Mouse (Mus musculus): ENCODE measurements at regions not wholly inside any gene's neighbourhood (a gene's known extent, or its start where the extent isn't known, plus 50 kb on each side); places are given as distances from the start of the nearest gene placed in this dataset.

- Histone ChIP-seq H3K4me1 (no peaks in the 10 kb centered on the region), H3K27me3 (no peaks in the 10 kb centered on the region), H3K36me3 (no peaks in the 10 kb centered on the region), H3K9ac (replicated peaks) (no peak overlapping the region), H3K27ac (replicated peaks) (no peak overlapping the region), H3K4me3 (no peak overlapping the region), H3K9me3 (no peaks in the 10 kb centered on the region), H3K4me2 (replicated peaks) (no peak overlapping the region)
- no peak for ATAC-seq (replicated peaks)
- WGBS = 84% methylated on average over 3 of the region's 3 CpGs
Measured at GRCm38 (mm10) chr6:117627461-117627860, 213.5 kb upstream of the Zfp637 start.

DNA sequence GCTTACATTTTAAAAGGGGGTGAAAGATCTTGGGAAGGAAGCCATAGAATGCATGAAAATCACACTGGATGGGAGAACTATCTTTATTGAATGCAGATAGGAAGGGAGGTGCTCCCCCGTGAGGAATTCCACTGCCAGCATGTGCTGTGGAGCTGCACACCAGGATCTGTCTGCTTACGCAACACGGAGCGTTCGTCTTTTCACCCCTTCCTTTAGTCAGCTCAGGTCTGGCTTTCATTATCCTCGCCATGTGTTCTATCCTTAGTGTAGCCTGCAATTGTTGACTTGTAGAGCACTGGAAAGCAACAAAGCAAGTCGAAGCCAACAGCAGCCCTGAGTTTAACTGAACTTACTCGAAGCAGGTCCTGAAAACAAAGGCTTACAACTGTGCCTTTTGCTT lies 194.4 kb upstream of the Zfp637 start:
- no peaks in the 10 kb centered on the region for H3K9me3 ChIP-seq
- no peak overlapping the region for H3K4me3 ChIP-seq
- no peak overlapping the region for H3K9ac ChIP-seq (replicated peaks)
- no peaks in the 10 kb centered on the region for H3K36me3 ChIP-seq
- H3K4me1 ChIP-seq = no peaks in the 10 kb centered on the region
- no peak overlapping the region for H3K4me2 ChIP-seq (replicated peaks)
- no peak for ATAC-seq (replicated peaks)
- no peaks in the 10 kb centered on the region for H3K27me3 ChIP-seq
- H3K27ac ChIP-seq (replicated peaks) = no peak overlapping the region
- WGBS = 90% methylated on average over 8 of the region's 8 CpGs

GRCm38 (mm10) chr6:117650541-117650940 lies 190.4 kb upstream of the Zfp637 start:
- Histone ChIP-seq H3K9me3 (no peaks in the 10 kb centered on the region), H3K4me1 (no peaks in the 10 kb centered on the region), H3K36me3 (no peaks in the 10 kb centered on the region), H3K27me3 (no peaks in the 10 kb centered on the region), H3K4me3 (no peak overlapping the region), H3K4me2 (replicated peaks) (no peak overlapping the region), H3K9ac (replicated peaks) (no peak overlapping the region), H3K27ac (replicated peaks) (no peak overlapping the region)
- ATAC-seq (replicated peaks) = no peak
- 91% methylated on average over 5 of the region's 5 CpGs for WGBS

GRCm38 (mm10) chr6:117651551-117651950 lies 189.4 kb upstream of the Zfp637 start:
- no peak overlapping the region for H3K9ac ChIP-seq (replicated peaks)
- no peaks in the 10 kb centered on the region for H3K4me1 ChIP-seq
- WGBS = 91% methylated on average over 4 of the region's 4 CpGs
- H3K4me2 ChIP-seq (replicated peaks) = no peak overlapping the region
- ATAC-seq (replicated peaks) = no peak
- no peaks in the 10 kb centered on the region for H3K27me3 ChIP-seq
- H3K36me3 ChIP-seq = no peaks in the 10 kb centered on the region
- H3K4me3 ChIP-seq = no peak overlapping the region
- no peak overlapping the region for H3K27ac ChIP-seq (replicated peaks)
- H3K9me3 ChIP-seq = no peaks in the 10 kb centered on the region

- no peak overlapping the region for H3K4me2 ChIP-seq (replicated peaks)
- no peak overlapping the region for H3K9ac ChIP-seq (replicated peaks)
- H3K27me3 ChIP-seq = no peaks in the 10 kb centered on the region
- H3K4me1 ChIP-seq = no peaks in the 10 kb centered on the region
- no peak overlapping the region for H3K27ac ChIP-seq (replicated peaks)
- no peak for ATAC-seq (replicated peaks)
- no peaks in the 10 kb centered on the region for H3K9me3 ChIP-seq
- WGBS = 64% methylated on average over 3 of the region's 3 CpGs
- H3K36me3 ChIP-seq = no peaks in the 10 kb centered on the region
- H3K4me3 ChIP-seq = no peak overlapping the region
Measured at GRCm38 (mm10) chr6:117652012-117652411, 189.0 kb upstream of the Zfp637 start.

DNA sequence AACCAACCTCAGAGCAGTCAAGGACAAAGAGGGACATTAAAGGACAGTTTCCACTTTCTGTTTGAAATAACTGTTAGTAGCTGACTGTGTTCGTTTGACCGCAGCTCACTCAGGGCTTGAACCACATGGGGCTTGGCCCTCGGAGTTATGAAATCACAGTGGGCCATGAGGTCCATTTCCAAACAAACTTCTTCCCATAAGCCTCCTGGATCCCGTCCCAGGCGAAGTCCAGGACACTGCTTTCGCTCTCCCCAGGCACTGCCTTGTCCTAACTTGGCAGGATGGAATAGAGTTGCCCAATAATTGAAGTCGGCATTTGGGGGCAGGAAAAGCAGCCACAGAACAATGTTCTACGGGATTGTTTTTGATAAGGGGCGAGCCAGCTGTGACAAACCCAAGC lies 188.1 kb upstream of the Zfp637 start:
- WGBS = 77% methylated on average over 9 of the region's 9 CpGs
- no peak overlapping the region for H3K4me3 ChIP-seq
- no peaks in the 10 kb centered on the region for H3K9me3 ChIP-seq
- H3K36me3 ChIP-seq = no peaks in the 10 kb centered on the region
- no peaks in the 10 kb centered on the region for H3K4me1 ChIP-seq
- no peak overlapping the region for H3K9ac ChIP-seq (replicated peaks)
- ATAC-seq (replicated peaks) = no peak
- H3K27ac ChIP-seq (replicated peaks) = no peak overlapping the region
- no peaks in the 10 kb centered on the region for H3K27me3 ChIP-seq
- no peak overlapping the region for H3K4me2 ChIP-seq (replicated peaks)

DNA sequence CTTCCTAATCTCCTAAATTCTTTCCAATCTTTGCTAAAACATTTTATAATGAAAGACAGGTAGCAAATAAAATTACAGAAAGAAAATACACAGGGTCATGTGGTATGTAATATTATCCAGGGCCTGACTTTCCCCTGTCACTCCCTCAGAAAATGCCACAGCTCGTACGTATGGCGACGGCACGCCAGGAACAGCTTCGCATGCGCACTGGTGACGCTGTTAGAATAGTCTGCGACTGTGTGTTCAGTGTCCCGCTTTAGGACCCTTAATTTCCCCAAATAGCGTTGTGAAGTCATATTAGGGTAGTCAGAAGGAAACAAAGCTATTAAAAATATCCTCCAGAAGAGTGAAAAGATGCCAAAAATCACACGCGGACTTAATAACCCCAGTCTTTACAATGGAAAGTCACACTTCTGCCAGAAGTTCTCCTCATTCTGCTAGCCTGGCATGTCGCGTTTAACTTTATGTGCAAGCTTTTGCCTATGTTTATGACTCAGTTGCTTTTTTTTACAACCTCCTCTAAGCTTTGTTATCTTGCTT lies 187.0 kb upstream of the Zfp637 start:
- 82% methylated on average over 15 of the region's 15 CpGs for WGBS
- Histone ChIP-seq H3K27me3 (no peaks in the 10 kb centered on the region), H3K4me3 (no peak overlapping the region), H3K9me3 (no peaks in the 10 kb centered on the region), H3K4me1 (no peaks in the 10 kb centered on the region), H3K36me3 (no peaks in the 10 kb centered on the region), H3K9ac (replicated peaks) (no peak overlapping the region), H3K27ac (replicated peaks) (no peak overlapping the region), H3K4me2 (replicated peaks) (no peak overlapping the region)
- ATAC-seq (replicated peaks) = no peak

GRCm38 (mm10) chr6:117655986-117656385 lies 185.0 kb upstream of the Zfp637 start:
- no peak overlapping the region for H3K4me2 ChIP-seq (replicated peaks)
- ATAC-seq (replicated peaks) = no peak
- no peak overlapping the region for H3K9ac ChIP-seq (replicated peaks)
- WGBS = 90% methylated on average over 4 of the region's 4 CpGs
- H3K9me3 ChIP-seq = no peaks in the 10 kb centered on the region
- no peaks in the 10 kb centered on the region for H3K36me3 ChIP-seq
- H3K27ac ChIP-seq (replicated peaks) = no peak overlapping the region
- no peaks in the 10 kb centered on the region for H3K27me3 ChIP-seq
- H3K4me3 ChIP-seq = no peak overlapping the region
- no peaks in the 10 kb centered on the region for H3K4me1 ChIP-seq

- Histone ChIP-seq H3K27me3 (no peaks in the 10 kb centered on the region), H3K36me3 (no peaks in the 10 kb centered on the region), H3K9ac (replicated peaks) (no peak overlapping the region), H3K4me2 (replicated peaks) (no peak overlapping the region), H3K4me1 (no peaks in the 10 kb centered on the region), H3K4me3 (no peak overlapping the region), H3K9me3 (no peaks in the 10 kb centered on the region), H3K27ac (replicated peaks) (no peak overlapping the region)
- ATAC-seq (replicated peaks) = no peak
- 0% methylated on average over 1 of the region's 1 CpGs for WGBS
Measured at GRCm38 (mm10) chr6:117660576-117660975, 180.4 kb upstream of the Zfp637 start.

- no peak for ATAC-seq (replicated peaks)
- 92% methylated on average over 1 of the region's 1 CpGs for WGBS
- H3K4me2 ChIP-seq (replicated peaks) = no peak overlapping the region
- H3K9ac ChIP-seq (replicated peaks) = no peak overlapping the region
- H3K27ac ChIP-seq (replicated peaks) = no peak overlapping the region
- H3K36me3 ChIP-seq = no peaks in the 10 kb centered on the region
- no peak overlapping the region for H3K4me3 ChIP-seq
- no peaks in the 10 kb centered on the region for H3K9me3 ChIP-seq
- H3K27me3 ChIP-seq = no peaks in the 10 kb centered on the region
- H3K4me1 ChIP-seq = no peaks in the 10 kb centered on the region
Measured at GRCm38 (mm10) chr6:117662635-117663034, 178.3 kb upstream of the Zfp637 start.

DNA sequence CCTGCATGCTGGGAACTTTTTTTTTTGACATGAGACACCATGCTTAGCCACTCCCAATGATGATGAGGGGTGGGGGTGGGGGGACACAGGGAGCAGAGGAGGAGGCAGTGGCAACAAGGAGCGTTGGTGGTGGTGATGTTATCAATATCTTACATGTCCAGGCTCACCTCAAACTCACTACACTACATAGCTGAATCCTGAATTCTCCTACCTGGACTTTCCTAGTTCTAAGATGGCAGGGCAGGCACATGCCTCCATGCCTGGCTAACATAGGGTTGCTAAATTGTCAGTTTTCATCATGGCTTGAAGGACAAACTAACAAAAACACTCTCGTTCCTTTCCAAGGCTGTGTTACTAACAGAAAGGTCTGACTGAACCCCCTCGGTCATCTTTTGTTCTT lies 170.6 kb upstream of the Zfp637 start:
- 44% methylated on average over 3 of the region's 3 CpGs for WGBS
- H3K27me3 ChIP-seq = no peaks in the 10 kb centered on the region

GRCm38 (mm10) chr6:117670792-117671525 lies 170.0 kb upstream of the Zfp637 start:
- Histone ChIP-seq H3K9me3 (no peaks in the 10 kb centered on the region), H3K4me2 (replicated peaks) (no peak overlapping the region), H3K9ac (replicated peaks) (no peak overlapping the region), H3K4me3 (no peak overlapping the region), H3K4me1 (no peaks in the 10 kb centered on the region), H3K27ac (replicated peaks) (no peak overlapping the region), H3K36me3 (no peaks in the 10 kb centered on the region), H3K27me3 (no peaks in the 10 kb centered on the region)
- 83% methylated on average over 17 of the region's 17 CpGs for WGBS
- no peak for ATAC-seq (replicated peaks)

More for the DNA sequence above, 170.6 kb upstream of the Zfp637 start:
- ATAC-seq (replicated peaks) = no peak
- Histone ChIP-seq H3K36me3 (no peaks in the 10 kb centered on the region), H3K9ac (replicated peaks) (no peak overlapping the region), H3K9me3 (no peaks in the 10 kb centered on the region), H3K4me3 (no peak overlapping the region), H3K4me1 (no peaks in the 10 kb centered on the region), H3K4me2 (replicated peaks) (no peak overlapping the region), H3K27ac (replicated peaks) (no peak overlapping the region)

All from forebrain, embryonic 15.5 days (tissue).